Mouse (Mus musculus) left cerebral cortex, postnatal 25 days (tissue): Measurements from ENCODE around the gene Aifm3. TPM values are rescaled to one million over a fixed set of nuclear protein-coding genes. Genes with fewer than 3 reads are reported as not detected.
"Not testable (repeated sequence)": the region's sequence is repeated elsewhere in the genome, so short reads cannot be mapped to it uniquely, and the experiment has no call there.

Experiments used
- DNase-seq, 2 experiments: peaks; one replicate each; pipeline ENCODE4 v3.0.0; 2022; ENCODE audit warnings: low spot score in 2 of 2, mixed read lengths in 1 of 2
- intact Hi-C: fragments of 180-260 bp; cut with DNase I; formaldehyde crosslinking; loops from one replicate; pipeline ENCODE4 v1.15.1; 2025
- total RNA-seq, 2 experiments: library from RNA; stranded (reverse); gene quantifications; 2 replicates each; pipeline ENCODE4 v1.2.3; 2021

Aifm3 gene
- total RNA-seq, 2 experiments from 2014 or later, result 96.9 to 100 TPM

GRCm38 (mm10) chr16:17496499-17497305, 7.3 kb downstream of the Aifm3 start:
- intact Hi-C loops, result no loop called here
- peak; percentile 94 to 96 for DNase-seq

DNA sequence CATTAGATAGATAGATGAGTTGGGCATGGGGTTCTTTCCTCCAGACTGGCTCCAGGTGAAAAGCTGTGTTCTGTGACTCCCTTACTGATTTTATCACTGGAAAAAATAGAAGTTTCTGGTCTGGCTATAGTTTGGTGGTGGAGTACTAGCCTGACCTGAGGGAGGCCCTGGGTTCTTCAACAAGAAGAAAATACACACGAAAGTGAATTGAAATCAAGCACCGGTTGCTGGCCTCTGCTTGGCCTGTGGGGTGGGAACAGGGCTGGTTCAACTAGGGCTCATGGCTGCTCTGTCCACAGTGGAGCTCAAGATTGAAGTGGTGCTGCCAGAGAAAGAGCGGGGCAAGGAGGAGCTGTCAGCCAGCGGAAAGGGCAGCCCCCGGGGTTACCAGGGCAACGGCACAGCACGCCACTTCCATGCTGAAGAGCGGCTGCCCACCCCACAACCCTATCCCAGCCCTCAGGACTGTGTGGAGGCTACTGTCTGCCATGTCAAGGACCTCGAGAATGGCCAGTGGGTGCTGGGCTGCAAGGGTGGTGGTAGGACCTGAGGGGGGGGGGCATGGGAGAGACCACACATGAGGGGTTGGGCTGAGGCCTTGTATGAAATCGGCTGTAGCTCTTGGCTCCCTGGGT, 10.0 kb downstream of the Aifm3 start:
- intact Hi-C loops, result no loop called here
- DNase-seq, result no peak

DNA sequence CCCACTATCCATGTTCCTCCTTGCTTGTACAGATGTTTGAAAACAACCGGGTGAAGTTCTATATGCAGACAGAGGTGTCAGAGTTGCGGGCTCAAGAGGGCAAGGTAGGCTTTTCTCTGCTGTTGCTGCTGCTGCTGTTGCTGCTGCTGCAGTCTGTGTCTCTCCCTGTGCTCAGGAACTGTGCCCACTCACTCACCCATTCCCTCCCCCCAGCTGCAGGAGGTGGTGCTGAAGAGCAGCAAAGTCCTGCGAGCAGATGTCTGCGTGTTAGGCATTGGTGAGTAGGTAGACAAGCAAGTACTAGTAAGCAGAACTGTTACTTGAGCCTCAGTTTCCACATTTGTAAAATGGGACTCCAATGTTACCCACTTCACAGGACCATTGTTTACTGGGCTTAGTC, 13.3 kb downstream of the Aifm3 start:
- DNase-seq, result peak in 1 of 2 experiments; percentile 44
- intact Hi-C loops, result no loop called here

GRCm38 (mm10) chr16:17507018-17507552, 17.7 kb downstream of the Aifm3 start:
- DNase-seq, result no peak
- intact Hi-C loops, result no loop called here

GRCm38 (mm10) chr16:17508031-17508430, 18.6 kb downstream of the Aifm3 start:
- not testable (repeated sequence) for DNase-seq
- intact Hi-C loops, result loop anchor here (2.0 kb wide), 1 partner anchor 19 kb away; the partner anchor contains the start of gene Aifm3

DNA sequence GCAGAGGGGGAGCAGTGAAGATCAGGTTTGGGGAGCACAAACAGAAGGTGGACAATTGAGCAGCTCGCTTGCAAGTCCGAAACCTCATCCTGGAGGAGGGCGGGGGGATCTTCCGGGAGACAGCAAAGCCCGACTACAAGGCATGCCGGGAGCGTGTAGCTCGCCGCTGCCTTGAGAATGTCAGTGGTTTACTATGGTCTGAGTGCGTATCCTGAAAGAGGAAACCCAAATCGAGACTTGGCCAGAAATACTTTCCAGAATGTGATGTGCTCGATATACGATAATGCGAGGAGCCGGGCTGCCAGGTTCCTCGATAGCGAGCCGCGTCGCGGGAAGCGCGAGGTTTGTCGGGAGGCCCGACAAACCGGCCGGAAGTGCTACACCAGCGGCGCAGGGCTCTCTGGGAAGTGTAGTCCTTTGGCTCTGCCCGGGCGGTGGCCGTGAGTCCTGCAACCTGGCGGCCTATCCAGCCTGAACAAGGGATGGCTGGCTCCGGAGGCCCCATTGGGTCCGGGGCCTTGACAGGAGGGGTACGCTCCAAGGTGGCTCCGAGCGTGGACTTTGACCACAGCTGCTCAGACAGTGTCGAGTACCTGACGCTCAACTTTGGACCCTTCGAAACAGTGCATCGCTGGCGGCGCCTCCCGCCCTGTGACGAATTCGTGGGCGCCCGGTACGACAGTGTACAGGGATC, 19.3 kb downstream of the Aifm3 start, which contains the start of gene Lztr1:
Lztr1 (plus strand) TSS at position 143 of the 694 bp plus-strand sequence.
- peak; percentile 93 to 95 for DNase-seq
- intact Hi-C loops, result loop anchor here (1.0 to 2.0 kb wide), 2 partner anchors 20 to 23 kb away; partner anchors contain the start of genes Aifm3 and Thap7

GRCm38 (mm10) chr16:17509240-17509597, 19.8 kb downstream of the Aifm3 start:
- intact Hi-C loops, result loop anchor here (1.0 to 2.0 kb wide), 2 partner anchors 20 to 22 kb away; partner anchors contain the start of genes Aifm3 and Thap7
- DNase-seq, result no peak

DNA sequence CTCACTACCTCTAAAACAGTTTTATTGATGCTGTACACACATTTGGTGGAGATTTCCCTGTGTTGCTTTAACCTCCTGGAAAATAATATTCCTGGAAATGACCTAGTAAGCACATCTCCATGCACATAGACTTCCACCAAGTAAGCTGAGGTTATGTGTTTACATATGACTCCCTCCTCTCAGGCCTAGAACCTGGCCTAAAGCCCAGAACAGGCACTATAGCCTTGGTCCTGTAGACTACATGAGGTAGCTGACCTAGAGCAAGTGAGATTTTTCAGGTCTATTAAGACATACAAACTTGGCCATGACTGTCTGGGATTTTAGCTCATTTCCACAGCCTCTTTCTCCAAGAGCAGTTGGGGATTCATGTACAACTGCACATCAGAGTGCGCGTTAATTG, 20.7 kb downstream of the Aifm3 start:
- intact Hi-C loops, result no loop called here
- DNase-seq, result no peak

DNA sequence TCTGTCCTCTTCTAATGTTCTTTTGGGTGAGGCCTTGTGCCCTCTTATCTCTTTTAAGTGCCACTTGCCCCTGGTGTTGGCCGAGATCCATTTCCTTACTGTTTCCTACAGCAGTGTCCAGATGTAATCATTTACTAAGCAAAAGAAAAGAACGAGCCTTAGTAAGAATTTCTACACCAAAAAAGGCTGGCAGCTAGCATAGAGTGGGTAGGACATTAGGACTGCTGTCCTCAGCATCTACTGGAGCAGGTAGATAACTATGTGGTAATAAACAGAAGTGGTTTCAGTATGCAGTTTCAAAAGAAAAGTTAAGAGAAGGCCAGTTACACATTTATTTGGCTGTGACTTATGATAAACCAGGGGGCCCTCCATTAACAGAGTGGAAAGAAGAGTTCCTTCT, 21.3 kb downstream of the Aifm3 start:
- no peak for DNase-seq
- intact Hi-C loops, result no loop called here

DNA sequence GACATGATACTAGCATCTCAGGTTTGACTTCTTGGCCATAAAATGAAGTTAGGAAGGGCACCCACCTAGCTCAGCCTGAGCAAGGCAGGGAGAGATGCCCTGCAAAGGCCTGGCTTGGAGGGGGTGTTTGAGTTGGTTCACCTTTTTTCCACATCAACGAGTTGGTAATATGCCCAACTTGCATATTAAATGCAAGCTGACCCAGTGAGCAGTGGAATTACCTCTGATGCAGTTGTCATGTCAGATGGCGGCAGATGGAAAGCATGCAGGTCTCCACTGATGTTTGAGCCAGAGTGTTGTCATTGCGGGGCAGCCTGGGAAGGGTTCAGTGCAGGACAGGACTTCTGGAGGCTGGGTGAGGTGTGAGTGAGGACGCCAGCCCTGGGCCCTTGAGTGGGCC, 22.0 kb downstream of the Aifm3 start:
- intact Hi-C loops, result no loop called here
- no peak for DNase-seq

DNA sequence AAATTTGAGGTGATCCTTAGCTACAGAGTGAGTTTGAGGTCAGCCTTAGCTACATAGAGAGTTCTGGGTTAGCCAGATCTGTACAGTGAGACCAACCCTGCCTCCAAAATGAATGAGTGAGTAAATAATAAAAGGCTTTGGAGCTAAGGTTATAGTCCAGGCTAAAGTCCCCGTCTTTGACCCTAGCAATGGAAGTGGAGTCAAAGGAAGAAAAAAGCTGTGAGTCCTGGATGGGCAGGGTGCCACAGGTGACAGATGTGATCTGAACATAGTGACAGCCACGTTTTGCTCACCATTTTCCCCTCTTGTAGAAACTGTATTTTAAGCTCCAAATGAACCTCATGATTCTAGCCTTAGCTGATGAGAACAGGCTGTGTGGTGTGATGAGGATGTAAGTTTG, 29.5 kb downstream of the Aifm3 start:
- no peak for DNase-seq
- intact Hi-C loops, result no loop called here

DNA sequence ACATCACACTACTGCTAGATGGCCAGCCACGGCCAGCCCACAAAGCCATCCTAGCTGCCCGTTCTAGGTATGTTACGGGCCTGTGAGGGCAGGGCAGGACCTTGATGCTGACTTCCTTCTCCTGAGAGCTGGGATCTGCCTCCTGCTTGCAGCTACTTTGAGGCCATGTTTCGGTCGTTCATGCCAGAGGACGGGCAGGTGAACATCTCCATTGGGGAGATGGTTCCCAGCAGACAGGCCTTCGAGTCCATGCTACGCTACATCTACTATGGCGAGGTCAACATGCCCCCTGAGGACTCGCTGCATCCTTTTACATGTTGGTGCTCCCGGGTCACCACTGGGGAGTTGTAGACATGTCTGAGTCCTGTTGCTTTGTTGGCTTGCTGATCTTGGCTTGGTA, 34.7 kb downstream of the Aifm3 start:
- no peak for DNase-seq
- intact Hi-C loops, result no loop called here

- intact Hi-C loops, result no loop called here
Measured at GRCm38 (mm10) chr16:17525524-17525923, 36.1 kb downstream of the Aifm3 start.

DNA sequence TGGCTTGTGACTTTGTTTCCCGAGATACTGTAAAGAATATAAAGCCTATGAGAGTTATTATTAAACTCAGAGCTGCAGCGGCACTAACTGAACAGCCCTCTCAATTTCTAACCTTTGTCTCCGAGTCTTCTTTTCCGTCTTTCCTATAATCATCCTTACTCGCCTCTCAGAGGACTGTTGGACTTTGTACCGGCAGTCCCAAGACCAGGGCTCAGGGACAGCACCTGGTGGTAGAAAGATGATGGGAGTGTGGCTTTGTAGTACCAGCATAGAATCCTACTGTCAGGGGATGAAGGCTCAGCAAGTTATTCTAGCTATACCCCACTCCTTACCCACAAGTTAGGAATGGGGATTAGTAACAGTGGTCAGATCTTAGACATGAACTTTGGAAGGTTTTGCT, 36.8 kb downstream of the Aifm3 start:
- no peak for DNase-seq
- intact Hi-C loops, result no loop called here

More at GRCm38 (mm10) chr16:17525524-17525923, 36.1 kb downstream of the Aifm3 start:
- no peak for DNase-seq

DNA sequence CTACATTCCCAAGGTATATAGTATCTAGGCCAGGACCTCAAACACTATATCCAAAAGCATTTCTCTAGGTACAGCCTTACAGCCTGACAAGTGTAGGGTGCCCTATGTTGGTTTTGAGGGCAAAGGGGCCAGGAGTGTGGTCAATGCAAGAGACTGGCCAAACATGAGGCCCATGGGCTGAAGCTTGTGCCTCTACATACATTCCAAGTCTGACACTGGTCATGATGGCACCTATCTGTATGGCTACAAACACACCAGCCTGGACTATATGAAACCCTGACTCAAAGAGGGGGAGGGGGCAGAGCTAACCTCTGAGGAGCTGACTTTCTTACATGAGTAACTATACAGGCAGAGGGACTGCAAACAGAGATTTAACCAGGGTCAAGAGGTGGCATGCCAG, 38.2 kb downstream of the Aifm3 start:
- intact Hi-C loops, result no loop called here
- no peak for DNase-seq

- DNase-seq, result no peak
- intact Hi-C loops, result no loop called here
Measured at GRCm38 (mm10) chr16:17528276-17528675, 38.9 kb downstream of the Aifm3 start.

DNA sequence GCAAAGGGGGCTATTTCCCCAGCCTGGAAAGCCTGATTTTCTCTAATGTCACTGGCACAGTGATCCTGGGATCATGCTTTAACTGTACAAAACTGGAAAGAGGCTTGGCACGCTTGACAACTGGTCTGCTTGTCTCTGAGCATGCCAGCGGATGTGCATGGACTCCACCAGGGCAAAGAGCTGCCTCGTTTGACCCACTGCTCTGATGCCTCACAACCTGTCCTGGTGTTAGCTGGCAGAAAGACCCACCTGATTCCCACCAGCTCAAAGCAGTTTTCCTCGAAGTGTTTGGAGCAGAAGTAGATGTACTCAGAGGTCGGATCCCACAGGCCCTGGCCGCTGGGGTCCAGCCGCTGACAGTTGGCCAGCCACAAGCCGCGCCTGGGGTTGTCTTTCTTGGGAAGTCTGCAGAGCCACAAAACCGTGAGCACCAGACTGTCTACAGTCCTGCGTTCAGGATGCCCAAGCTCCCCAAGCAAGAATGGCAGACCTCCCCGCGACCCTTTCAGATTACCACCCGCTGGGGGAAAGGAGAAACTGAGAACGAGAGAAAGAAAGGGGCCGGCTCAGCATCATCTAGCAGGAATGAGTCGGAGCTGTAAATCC, 40.7 kb downstream of the Aifm3 start:
- intact Hi-C loops, result loop anchor here (5.0 kb wide), 1 partner anchor 123 kb away; the partner anchor contains the start of genes Pi4ka and Snap29
- DNase-seq, result no peak

DNA sequence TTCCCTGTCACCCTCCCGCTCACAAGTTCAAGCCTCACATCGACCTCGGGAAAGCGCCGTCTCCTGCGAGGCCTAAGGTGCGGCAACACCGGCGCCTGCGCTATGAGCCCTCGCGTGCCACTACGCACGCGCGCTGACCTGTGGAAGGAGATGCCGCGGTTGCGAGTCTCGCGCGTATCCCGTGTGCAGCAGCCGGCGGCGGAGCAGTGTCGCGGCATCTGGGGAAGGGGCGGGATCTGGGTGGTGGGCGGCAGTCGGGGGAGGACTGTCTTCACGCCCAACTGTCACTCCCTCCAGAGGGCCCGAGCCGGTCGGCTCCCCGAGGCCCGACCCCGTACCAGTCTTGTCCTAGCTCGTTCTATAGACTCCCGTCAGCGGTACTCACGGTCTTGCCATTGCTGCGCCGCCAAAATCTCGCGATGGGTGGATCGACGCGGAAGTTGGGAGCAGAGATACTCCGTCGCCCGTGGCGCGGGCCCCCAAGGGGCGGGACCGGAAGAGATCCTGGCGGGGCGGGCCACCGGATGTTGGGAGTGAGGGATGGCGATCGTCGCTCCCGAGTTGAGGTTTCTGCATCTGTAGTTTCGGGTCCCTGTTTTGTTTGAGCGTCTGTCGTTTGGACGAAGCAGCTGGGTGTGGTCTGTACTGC, 41.4 kb downstream of the Aifm3 start, which contains the start of gene Thap7:
Thap7 (minus strand) TSS at position 497 of the 649 bp plus-strand sequence.
- peak; percentile 96 to 98 for DNase-seq
- intact Hi-C loops, result loop anchor here (1.0 to 5.0 kb wide), 2 partner anchors 21 to 123 kb away; partner anchors contain the start of genes Pi4ka and Snap29

- intact Hi-C loops, result loop anchor here (5.0 kb wide), 1 partner anchor 125 kb away; the partner anchor contains the start of genes Pi4ka and Snap29
- DNase-seq, result no peak
Measured at GRCm38 (mm10) chr16:17532271-17532670, 42.9 kb downstream of the Aifm3 start.
